Mouse (Mus musculus): ENCODE results near the gene Trir.

GRCm38 (mm10) chr8:84980622-84981358 lies 45.8 kb upstream of the Trir start:
- TF ChIP-seq CTCF (conservative IDR thresholded peaks at IDR 0.05; ENCODE audit: low read length) (no peak), POU5F1 (IDR thresholded peaks at IDR 0.05; ENCODE audit: borderline replicate concordance, low read length) (no peak)

Measured in E14TG2a.4 (cell line).